Mouse (Mus musculus): ENCODE measurements around the gene Rnf166. TPM values are rescaled to one million over a fixed set of nuclear protein-coding genes. Genes with fewer than 3 reads are reported as not detected.

The Rnf166 gene
- polyA plus RNA-seq, 1 experiment from 2014 or later = 44.0 TPM

DNA sequence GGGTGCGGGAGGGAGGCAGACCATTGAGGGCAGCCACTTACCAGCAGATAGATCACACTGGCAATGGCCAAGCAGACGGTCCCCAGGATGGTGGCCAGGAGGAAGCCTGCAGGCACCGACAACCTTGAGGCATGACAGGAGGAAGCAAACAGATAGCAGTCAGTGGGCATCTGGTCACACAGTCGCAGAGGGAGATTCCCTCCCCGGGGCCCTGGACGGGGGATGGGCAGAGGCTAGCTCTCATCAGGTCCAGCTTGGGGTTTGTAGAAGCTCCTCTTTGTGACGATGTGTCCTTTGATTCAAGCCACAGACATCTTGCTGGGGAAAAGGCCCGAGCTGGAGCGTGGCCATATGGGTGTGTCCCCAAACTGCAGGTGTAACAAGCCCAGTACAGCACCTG lies 49.7 kb downstream of the Rnf166 start:
- 79% methylated on average over 9 of the region's 9 CpGs for WGBS
- H3K9me3 ChIP-seq (replicated peaks; ENCODE audit: low read length) = no peaks in the 10 kb centered on the region
- no peak overlapping the region for H3K4me2 ChIP-seq (ENCODE audit: low read length)
- H3K4me3 ChIP-seq (replicated peaks; ENCODE audit: low read depth, low read length) = no peak overlapping the region
- peaks cover 14% of the 10 kb centered on the region for H3K4me1 ChIP-seq (replicated peaks; ENCODE audit: insufficient read depth, low read length)
- TF ChIP-seq CTCF (IDR thresholded peaks at IDR 0.05; ENCODE audit: low read depth) = no peak
- DNase-seq (ENCODE audit: low spot score) (no peak), ATAC-seq (replicated peaks; ENCODE audit: low FRiP score, low read depth) (no peak)
- no peaks in the 10 kb centered on the region for H3K27me3 ChIP-seq (ENCODE audit: insufficient read depth, low read length)
- H3K36me3 ChIP-seq (ENCODE audit: insufficient read depth, low read length) = no peaks in the 10 kb centered on the region
- H3K27ac ChIP-seq = no peak overlapping the region
- H3K9ac ChIP-seq (ENCODE audit: low read depth, low read length) = no peak overlapping the region

DNA sequence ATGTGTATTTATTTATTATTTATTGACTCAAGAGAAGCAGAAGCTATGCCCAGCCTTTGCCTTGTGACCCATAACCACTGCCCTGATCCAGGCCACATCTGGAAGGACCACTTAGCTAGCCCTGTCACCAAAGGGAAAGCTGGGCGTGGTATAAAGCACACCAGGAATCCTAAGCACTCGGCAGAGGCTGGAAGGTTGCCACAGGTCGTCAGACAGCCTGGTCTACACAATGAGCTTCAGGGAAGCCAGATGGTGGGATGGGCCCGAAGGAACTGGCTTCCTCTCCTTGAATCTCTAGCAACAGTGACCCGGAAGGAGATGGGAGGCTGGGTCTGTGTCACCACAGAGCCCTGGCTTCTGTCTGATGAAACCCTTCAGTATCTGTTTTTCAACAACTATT lies 52.2 kb downstream of the Rnf166 start:
- Histone ChIP-seq H3K9me3 (replicated peaks; ENCODE audit: low read length) (no peaks in the 10 kb centered on the region), H3K27ac (no peak overlapping the region), H3K9ac (ENCODE audit: low read depth, low read length) (no peak overlapping the region), H3K4me2 (ENCODE audit: low read length) (no peak overlapping the region), H3K4me3 (replicated peaks; ENCODE audit: low read depth, low read length) (no peak overlapping the region), H3K27me3 (ENCODE audit: insufficient read depth, low read length) (no peaks in the 10 kb centered on the region), H3K4me1 (replicated peaks; ENCODE audit: insufficient read depth, low read length) (peaks cover 6% of the 10 kb centered on the region; the same call in 1 of the 2 replicates), H3K36me3 (ENCODE audit: insufficient read depth, low read length) (peaks cover 1% of the 10 kb centered on the region; the same call in 1 of the 2 replicates)
- peak; percentile 47 for DNase-seq (ENCODE audit: low spot score)
- no peak for TF ChIP-seq CTCF (IDR thresholded peaks at IDR 0.05; ENCODE audit: low read depth)
- 33% methylated on average over 5 of the region's 5 CpGs for WGBS
- ATAC-seq (replicated peaks; ENCODE audit: low FRiP score, low read depth) = no peak

GRCm38 (mm10) chr8:122423217-122423616 lies 52.6 kb downstream of the Rnf166 start:
- DNase-seq (ENCODE audit: low spot score) = no peak
- no peak overlapping the region for H3K4me3 ChIP-seq (replicated peaks; ENCODE audit: low read depth, low read length)
- H3K9me3 ChIP-seq (replicated peaks; ENCODE audit: low read length) = no peaks in the 10 kb centered on the region
- 83% methylated on average over 24 of the region's 24 CpGs for WGBS
- H3K4me2 ChIP-seq (ENCODE audit: low read length) = no peak overlapping the region
- peaks cover 6% of the 10 kb centered on the region; the same call in 1 of the 2 replicates for H3K4me1 ChIP-seq (replicated peaks; ENCODE audit: insufficient read depth, low read length)
- no peak overlapping the region for H3K9ac ChIP-seq (ENCODE audit: low read depth, low read length)
- ATAC-seq (replicated peaks; ENCODE audit: low FRiP score, low read depth) = no peak
- no peak for TF ChIP-seq CTCF (IDR thresholded peaks at IDR 0.05; ENCODE audit: low read depth)
- peaks cover 6% of the 10 kb centered on the region; the same call in 1 of the 2 replicates for H3K36me3 ChIP-seq (ENCODE audit: insufficient read depth, low read length)
- no peak overlapping the region for H3K27ac ChIP-seq
- H3K27me3 ChIP-seq (ENCODE audit: insufficient read depth, low read length) = no peaks in the 10 kb centered on the region

DNA sequence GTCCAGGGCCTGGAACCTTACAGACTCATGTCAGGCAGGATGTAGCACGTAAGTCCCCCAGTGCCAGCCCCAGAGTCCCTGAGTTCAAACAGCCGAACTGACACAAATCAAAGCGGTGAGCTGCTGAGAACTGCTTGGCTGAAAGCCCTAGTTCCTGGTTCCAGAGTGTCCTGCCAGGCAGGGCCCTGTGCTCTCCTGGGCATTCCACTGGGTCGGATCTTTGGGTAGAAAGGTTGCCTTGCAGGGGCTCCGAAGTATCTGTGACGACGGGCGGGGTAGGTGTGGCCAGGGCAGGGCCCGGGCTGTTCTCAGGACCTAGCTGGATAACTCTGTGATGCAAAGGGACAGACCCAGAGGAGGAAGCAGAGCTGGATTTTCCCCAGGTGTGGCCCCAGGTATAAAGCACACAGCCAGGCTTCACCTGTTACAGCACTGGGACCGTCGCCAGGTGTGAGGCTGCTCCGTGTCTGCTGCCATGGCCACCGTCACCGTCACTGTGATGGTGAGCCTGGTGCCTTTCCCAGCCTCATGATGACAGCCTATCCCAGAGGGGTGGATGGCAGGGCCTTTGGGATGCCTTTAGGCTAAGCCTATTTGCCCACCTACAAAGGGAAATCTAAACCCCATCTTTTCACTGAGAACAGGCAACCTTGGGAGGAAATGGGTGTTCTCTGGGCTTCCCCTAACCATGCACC lies 54.3 kb downstream of the Rnf166 start, which contains the start of gene Il17c:
Il17c (plus strand) TSS at position 645 of the 695 bp plus-strand sequence.
- Histone ChIP-seq H3K27me3 (ENCODE audit: insufficient read depth, low read length) (no peaks in the 10 kb centered on the region), H3K4me1 (replicated peaks; ENCODE audit: insufficient read depth, low read length) (peaks cover 6% of the 10 kb centered on the region; the same call in 1 of the 2 replicates), H3K36me3 (ENCODE audit: insufficient read depth, low read length) (peaks cover 18% of the 10 kb centered on the region; the same call in 1 of the 2 replicates), H3K4me2 (ENCODE audit: low read length) (no peak within 1 kb of the TSS), H3K9ac (ENCODE audit: low read depth, low read length) (no peak within 1 kb of the TSS), H3K27ac (no peak within 1 kb of the TSS), H3K9me3 (replicated peaks; ENCODE audit: low read length) (no peaks in the 10 kb centered on the region), H3K4me3 (replicated peaks; ENCODE audit: low read depth, low read length) (no peak within 1 kb of the TSS)
- ATAC-seq (replicated peaks; ENCODE audit: low FRiP score, low read depth) (no peak), DNase-seq (ENCODE audit: low spot score) (no peak)
- TF ChIP-seq CTCF (IDR thresholded peaks at IDR 0.05; ENCODE audit: low read depth) = no peak
- 75% methylated on average over 14 of the region's 14 CpGs for WGBS

- H3K9ac ChIP-seq (ENCODE audit: low read depth, low read length) = no peak overlapping the region
- no peak overlapping the region for H3K4me2 ChIP-seq (ENCODE audit: low read length)
- ATAC-seq (replicated peaks; ENCODE audit: low FRiP score, low read depth) (no peak), DNase-seq (ENCODE audit: low spot score) (no peak)
- peaks cover 6% of the 10 kb centered on the region; the same call in 1 of the 2 replicates for H3K4me1 ChIP-seq (replicated peaks; ENCODE audit: insufficient read depth, low read length)
- WGBS = 55% methylated on average over 9 of the region's 9 CpGs
- H3K4me3 ChIP-seq (replicated peaks; ENCODE audit: low read depth, low read length) = no peak overlapping the region
- TF ChIP-seq CTCF (IDR thresholded peaks at IDR 0.05; ENCODE audit: low read depth) = no peak
- H3K36me3 ChIP-seq (ENCODE audit: insufficient read depth, low read length) = peaks cover 33% of the 10 kb centered on the region
- no peaks in the 10 kb centered on the region for H3K27me3 ChIP-seq (ENCODE audit: insufficient read depth, low read length)
- no peak overlapping the region for H3K27ac ChIP-seq
- no peaks in the 10 kb centered on the region for H3K9me3 ChIP-seq (replicated peaks; ENCODE audit: low read length)
Measured at GRCm38 (mm10) chr8:122419881-122420555, 55.8 kb downstream of the Rnf166 start.

Small RNA genes within 50 kb of the gene (microRNA-seq; reads per million reads assigned to microRNA genes)
- gene Gm24366 = not detected

Other genes starting within 250 kb of the Rnf166 start
- gene Zfpm1, start 193.9 kb downstream of the Rnf166 start, polyA plus RNA-seq (2015; fragmentation: Nextera tagmentation; extraction: Ambion mirVana) = 1.4 and 2.3 TPM in 2 replicates
- not detected in 2 replicates for gene Trhr2, start 115.3 kb downstream of the Rnf166 start, polyA plus RNA-seq (2015; fragmentation: Nextera tagmentation; extraction: Ambion mirVana)
- gene Zc3h18, start 99.5 kb downstream of the Rnf166 start, polyA plus RNA-seq (2015; fragmentation: Nextera tagmentation; extraction: Ambion mirVana) = 33.7 and 35.1 TPM in 2 replicates
- not detected in 2 replicates for gene Il17c, start 54.0 kb downstream of the Rnf166 start, polyA plus RNA-seq (2015; fragmentation: Nextera tagmentation; extraction: Ambion mirVana)
- 647 and 704 TPM in 2 replicates for gene Cyba, start 43.1 kb downstream of the Rnf166 start, polyA plus RNA-seq (2015; fragmentation: Nextera tagmentation; extraction: Ambion mirVana)
- 31.2 and 36.3 TPM in 2 replicates for gene Mvd, start 32.6 kb downstream of the Rnf166 start, polyA plus RNA-seq (2015; fragmentation: Nextera tagmentation; extraction: Ambion mirVana)
- 0.67 and 1.0 TPM in 2 replicates for gene Snai3, start 15.3 kb downstream of the Rnf166 start, polyA plus RNA-seq (2015; fragmentation: Nextera tagmentation; extraction: Ambion mirVana)
- gene Ctu2, start 79 bp upstream of the Rnf166 start, polyA plus RNA-seq (2015; fragmentation: Nextera tagmentation; extraction: Ambion mirVana) = 44.5 and 45.6 TPM in 2 replicates
- gene Piezo1, start 75.3 kb upstream of the Rnf166 start, polyA plus RNA-seq (2015; fragmentation: Nextera tagmentation; extraction: Ambion mirVana) = 12.5 and 14.9 TPM in 2 replicates
- 21.2 and 24.7 TPM in 2 replicates for gene Cdt1, start 92.0 kb upstream of the Rnf166 start, polyA plus RNA-seq (2015; fragmentation: Nextera tagmentation; extraction: Ambion mirVana)
- 354 and 392 TPM in 2 replicates for gene Aprt, start 100.8 kb upstream of the Rnf166 start, polyA plus RNA-seq (2015; fragmentation: Nextera tagmentation; extraction: Ambion mirVana)
- gene Galns, start 135.4 kb upstream of the Rnf166 start, polyA plus RNA-seq (2015; fragmentation: Nextera tagmentation; extraction: Ambion mirVana) = 19.4 and 23.3 TPM in 2 replicates
- 64.5 and 73.3 TPM in 2 replicates for gene Trappc2l, start 135.6 kb upstream of the Rnf166 start, polyA plus RNA-seq (2015; fragmentation: Nextera tagmentation; extraction: Ambion mirVana)
- gene Pabpn1l, start 146.7 kb upstream of the Rnf166 start, polyA plus RNA-seq (2015; fragmentation: Nextera tagmentation; extraction: Ambion mirVana) = 0.15 and 0.22 TPM in 2 replicates
- 3.6 and 4.4 TPM in 2 replicates for gene Cbfa2t3, start 223.0 kb upstream of the Rnf166 start, polyA plus RNA-seq (2015; fragmentation: Nextera tagmentation; extraction: Ambion mirVana)

All from kidney, postnatal 0 days (tissue).